Mouse (Mus musculus) liver, embryonic 15.5 days (tissue): ENCODE measurements around the gene Vsig10l. TPM values are rescaled to one million over a fixed set of nuclear protein-coding genes. Genes with fewer than 3 reads are reported as not detected.

Experiments
- ATAC-seq: fragments of 200-750 bp; cut with Nextera tagmentation; 2 replicates; pipeline ENCODE4 v1.8.0; 2017; ENCODE audit warnings: moderate number of reproducible peaks, mild to moderate bottlenecking, moderate library complexity; ENCODE audit not compliant: insufficient read depth
- H3K27ac ChIP-seq: fragments of 300-500 bp; sonication (generic); replicated peaks from 2 replicates; pipeline ENCODE4 v1.5.1; 2015; ENCODE audit warnings: mild to moderate bottlenecking, inconsistent platforms
- H3K27me3 ChIP-seq: fragments of 300-500 bp; sonication (generic); 2 replicates; pipeline ENCODE4 v1.6.1; 2015; ENCODE audit warnings: mild to moderate bottlenecking, inconsistent platforms
- H3K36me3 ChIP-seq: fragments of 300-500 bp; sonication (generic); replicated peaks from 2 replicates; pipeline ENCODE4 v1.6.1; 2015; ENCODE audit warnings: moderate library complexity, mild to moderate bottlenecking, inconsistent platforms
- H3K4me1 ChIP-seq: fragments of 300-500 bp; sonication (generic); replicated peaks from 2 replicates; pipeline ENCODE4 v1.6.1; 2015; ENCODE audit warnings: inconsistent platforms
- H3K4me2 ChIP-seq: fragments of 300-500 bp; sonication (generic); 2 replicates; pipeline ENCODE4 v1.6.1; 2015; ENCODE audit warnings: moderate library complexity, mild to moderate bottlenecking, inconsistent platforms
- H3K4me3 ChIP-seq: fragments of 300-500 bp; sonication (generic); replicated peaks from 2 replicates; pipeline ENCODE4 v1.5.1; 2015; ENCODE audit warnings: mild to moderate bottlenecking, inconsistent platforms
- H3K9ac ChIP-seq: fragments of 300-500 bp; sonication (generic); 2 replicates; pipeline ENCODE4 v1.6.1; 2015; ENCODE audit warnings: moderate library complexity, mild to moderate bottlenecking, inconsistent platforms
- H3K9me3 ChIP-seq: fragments of 300-500 bp; sonication (generic); replicated peaks from 2 replicates; pipeline ENCODE4 v1.6.1; 2016; ENCODE audit warnings: inconsistent platforms
- WGBS: fragments of 180-500 bp; shearing (Covaris S2); methylation state at CpG from one replicate; pipeline ENCODE4 v1.1.7; 2015; ENCODE audit warnings: mixed read lengths; ENCODE audit not compliant: insufficient replicate concordance; 5-methylcytosine and 5-hydroxymethylcytosine counted together
- polyA plus RNA-seq: library from polyadenylated mRNA; unstranded; fragments of >200 nt; fragmentation: Nextera tagmentation; extraction: Ambion mirVana; gene quantifications from 2 replicates; pipeline ENCODE4 v1.2.1, GENCODE M21; 2015

Gene Vsig10l
- polyA plus RNA-seq = 1.0 and 1.5 TPM in 2 replicates

- no peak within 1 kb of the TSS for H3K9ac ChIP-seq
- H3K4me2 ChIP-seq = no peak within 1 kb of the TSS
- peaks cover 24% of the 10 kb centered on the region for H3K4me1 ChIP-seq
- 41% methylated on average over 4 of the region's 4 CpGs for WGBS
- peaks cover 2% of the 10 kb centered on the region; the same call in 1 of the 2 replicates for H3K36me3 ChIP-seq
- no peak within 1 kb of the TSS for H3K4me3 ChIP-seq
- ATAC-seq = no peak
- peaks cover 15% of the 10 kb centered on the region for H3K27me3 ChIP-seq
- no peak within 1 kb of the TSS for H3K27ac ChIP-seq
- H3K9me3 ChIP-seq = no peaks in the 10 kb centered on the region
Measured at GRCm38 (mm10) chr7:43462851-43463250, at the start of gene Vsig10l. TSS of gene Vsig10l (plus strand) at chr7:43463151.

- H3K9ac ChIP-seq = no peak overlapping the region
- ATAC-seq = no peak
- H3K4me1 ChIP-seq = no peaks in the 10 kb centered on the region
- H3K9me3 ChIP-seq = no peaks in the 10 kb centered on the region
- no peak overlapping the region for H3K4me3 ChIP-seq
- no peaks in the 10 kb centered on the region for H3K36me3 ChIP-seq
- no peak overlapping the region for H3K27ac ChIP-seq
- WGBS = 76% methylated on average over 10 of the region's 10 CpGs
- no peak overlapping the region for H3K4me2 ChIP-seq
- no peaks in the 10 kb centered on the region for H3K27me3 ChIP-seq
Measured at GRCm38 (mm10) chr7:43417298-43417697, 45.7 kb upstream of the Vsig10l start.

GRCm38 (mm10) chr7:43422995-43423617 is 39.8 kb upstream of the Vsig10l start:
- Histone ChIP-seq H3K36me3 (no peaks in the 10 kb centered on the region), H3K4me2 (no peak overlapping the region; the same call in 1 of the 2 replicates), H3K27me3 (no peaks in the 10 kb centered on the region), H3K9me3 (no peaks in the 10 kb centered on the region), H3K9ac (no peak overlapping the region), H3K4me1 (no peaks in the 10 kb centered on the region; the same call in 1 of the 2 replicates), H3K4me3 (no peak overlapping the region), H3K27ac (no peak overlapping the region)
- ATAC-seq = peak; percentile 79
- WGBS = 10% methylated on average over 11 of the region's 11 CpGs

- Histone ChIP-seq H3K9me3 (no peaks in the 10 kb centered on the region), H3K4me3 (no peak overlapping the region), H3K4me2 (no peak overlapping the region), H3K27ac (no peak overlapping the region), H3K36me3 (no peaks in the 10 kb centered on the region), H3K4me1 (no peaks in the 10 kb centered on the region; the same call in 1 of the 2 replicates), H3K9ac (no peak overlapping the region), H3K27me3 (no peaks in the 10 kb centered on the region)
- no peak for ATAC-seq
- WGBS = 48% methylated on average over 3 of the region's 3 CpGs
Measured at GRCm38 (mm10) chr7:43423991-43424625, 38.8 kb upstream of the Vsig10l start.

GRCm38 (mm10) chr7:43427406-43427805 is 35.5 kb upstream of the Vsig10l start, which contains the start of gene Lim2:
TSS of gene Lim2 (plus strand) at chr7:43427670.
- Histone ChIP-seq H3K4me3 (no peak within 1 kb of the TSS), H3K4me2 (no peak within 1 kb of the TSS), H3K27me3 (no peaks in the 10 kb centered on the region), H3K27ac (no peak within 1 kb of the TSS), H3K4me1 (no peaks in the 10 kb centered on the region; the same call in 1 of the 2 replicates), H3K9ac (no peak within 1 kb of the TSS), H3K9me3 (no peaks in the 10 kb centered on the region), H3K36me3 (no peaks in the 10 kb centered on the region)
- 43% methylated on average over 8 of the region's 8 CpGs for WGBS
- ATAC-seq = no peak

GRCm38 (mm10) chr7:43429500-43429899 is 33.5 kb upstream of the Vsig10l start:
- WGBS = 26% methylated on average over 4 of the region's 4 CpGs
- Histone ChIP-seq H3K4me3 (no peak overlapping the region), H3K4me1 (no peaks in the 10 kb centered on the region), H3K36me3 (no peaks in the 10 kb centered on the region), H3K27me3 (no peaks in the 10 kb centered on the region), H3K27ac (no peak overlapping the region), H3K4me2 (no peak overlapping the region), H3K9me3 (no peaks in the 10 kb centered on the region), H3K9ac (no peak overlapping the region)
- ATAC-seq = no peak

GRCm38 (mm10) chr7:43432891-43433290 is 30.1 kb upstream of the Vsig10l start:
- Histone ChIP-seq H3K4me3 (no peak overlapping the region), H3K4me1 (0 out of 2 replicates have a peak, but pooled peaks cover 4% of the 10 kb centered on the region), H3K36me3 (no peaks in the 10 kb centered on the region), H3K4me2 (no peak overlapping the region), H3K9me3 (no peaks in the 10 kb centered on the region), H3K9ac (no peak overlapping the region), H3K27ac (no peak overlapping the region), H3K27me3 (no peaks in the 10 kb centered on the region)
- WGBS = 50% methylated on average over 4 of the region's 4 CpGs
- ATAC-seq = no peak

GRCm38 (mm10) chr7:43434676-43435075 is 28.3 kb upstream of the Vsig10l start:
- Histone ChIP-seq H3K4me1 (0 out of 2 replicates have a peak, but pooled peaks cover 4% of the 10 kb centered on the region), H3K36me3 (no peaks in the 10 kb centered on the region), H3K27ac (no peak overlapping the region), H3K4me2 (no peak overlapping the region), H3K27me3 (no peaks in the 10 kb centered on the region), H3K4me3 (no peak overlapping the region), H3K9ac (no peak overlapping the region), H3K9me3 (no peaks in the 10 kb centered on the region)
- WGBS = 63% methylated on average over 5 of the region's 5 CpGs
- ATAC-seq = no peak

- Histone ChIP-seq H3K4me2 (peak within 1 kb of the TSS; percentile 2; the same call in 1 of the 2 replicates), H3K36me3 (no peaks in the 10 kb centered on the region), H3K9me3 (no peaks in the 10 kb centered on the region), H3K27ac (no peak within 1 kb of the TSS), H3K27me3 (no peaks in the 10 kb centered on the region), H3K4me3 (no peak within 1 kb of the TSS), H3K4me1 (peaks cover 14% of the 10 kb centered on the region), H3K9ac (no peak within 1 kb of the TSS)
- WGBS = 31% methylated on average over 10 of the region's 10 CpGs
- no peak for ATAC-seq
Measured at GRCm38 (mm10) chr7:43436341-43437255, 26.4 kb upstream of the Vsig10l start, which contains the start of gene Nkg7. TSS of gene Nkg7 (plus strand) at chr7:43437073.

GRCm38 (mm10) chr7:43438611-43439010 is 24.3 kb upstream of the Vsig10l start:
- 22% methylated on average over 4 of the region's 4 CpGs for WGBS
- no peak for ATAC-seq
- Histone ChIP-seq H3K36me3 (no peaks in the 10 kb centered on the region), H3K4me2 (no peak overlapping the region), H3K4me1 (peaks cover 26% of the 10 kb centered on the region), H3K27ac (no peak overlapping the region), H3K27me3 (no peaks in the 10 kb centered on the region), H3K9ac (no peak overlapping the region), H3K9me3 (no peaks in the 10 kb centered on the region), H3K4me3 (no peak overlapping the region)

GRCm38 (mm10) chr7:43440482-43440881 is 22.5 kb upstream of the Vsig10l start, which contains the start of gene Cldnd2:
TSS of gene Cldnd2 (plus strand) at chr7:43440782.
- no peak within 1 kb of the TSS for H3K9ac ChIP-seq
- no peaks in the 10 kb centered on the region for H3K27me3 ChIP-seq
- H3K4me3 ChIP-seq = no peak within 1 kb of the TSS
- 61% methylated on average over 6 of the region's 6 CpGs for WGBS
- H3K9me3 ChIP-seq = no peaks in the 10 kb centered on the region
- no peak for ATAC-seq
- no peak within 1 kb of the TSS for H3K27ac ChIP-seq
- peaks cover 38% of the 10 kb centered on the region for H3K4me1 ChIP-seq
- no peak within 1 kb of the TSS for H3K4me2 ChIP-seq
- no peaks in the 10 kb centered on the region for H3K36me3 ChIP-seq
